Mouse (Mus musculus): ENCODE results near the gene Usp43.

Gene Usp43

GRCm38 (mm10) chr11:67903756-67904155, 18.2 kb downstream of the Usp43 start:
- no peak for DNase-seq (ENCODE audit: low read depth in 2 of 2, low spot score in 2 of 2)

DNA sequence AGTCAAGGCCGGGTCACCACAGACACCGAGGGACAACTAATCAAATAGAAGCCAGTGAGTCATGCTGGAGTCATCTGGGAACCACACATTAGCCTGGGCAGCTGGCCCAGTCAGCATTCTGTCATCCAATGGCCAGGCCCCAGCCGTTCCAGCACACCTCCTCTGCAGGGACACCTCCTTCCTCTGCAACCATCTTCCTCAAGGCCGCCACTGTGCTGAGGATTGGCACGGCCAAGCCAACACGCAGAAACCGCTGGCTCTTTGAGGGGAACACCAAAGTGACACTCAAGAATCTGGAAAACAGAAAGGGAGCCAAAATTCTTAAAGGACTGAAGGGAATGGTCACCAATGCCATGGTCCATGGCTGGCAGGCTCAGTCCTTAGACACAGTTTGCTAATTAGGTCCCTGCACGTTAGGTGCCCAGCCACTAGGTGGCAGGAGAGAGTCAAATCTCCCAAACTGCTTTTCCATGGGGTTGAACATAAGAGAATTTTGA, 24.8 kb downstream of the Usp43 start:
- peak; percentile 8 to 30 for DNase-seq (ENCODE audit: low read depth in 2 of 2, low spot score in 2 of 2)

DNA sequence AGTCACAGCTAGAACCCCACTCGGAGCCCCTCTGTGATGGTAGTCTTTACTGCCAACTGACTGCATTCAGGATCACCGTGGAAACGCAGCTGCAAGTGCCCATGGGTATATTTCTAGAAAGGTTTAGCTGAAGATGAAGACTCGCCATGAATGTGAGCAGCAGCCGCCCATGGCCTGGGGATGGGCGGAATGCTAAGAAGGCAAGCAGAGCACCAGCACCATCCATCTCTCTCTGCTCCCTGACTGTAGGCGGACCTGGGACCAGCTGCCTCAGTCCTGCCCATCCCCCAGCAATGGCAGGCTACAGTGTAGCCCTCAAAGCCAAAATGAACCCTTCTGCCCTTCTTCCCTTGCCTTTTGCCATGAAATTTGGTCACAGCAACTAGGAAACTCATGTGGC, 26.3 kb downstream of the Usp43 start:
- DNase-seq (ENCODE audit: low read depth in 2 of 2, low spot score in 2 of 2) = no peak

DNA sequence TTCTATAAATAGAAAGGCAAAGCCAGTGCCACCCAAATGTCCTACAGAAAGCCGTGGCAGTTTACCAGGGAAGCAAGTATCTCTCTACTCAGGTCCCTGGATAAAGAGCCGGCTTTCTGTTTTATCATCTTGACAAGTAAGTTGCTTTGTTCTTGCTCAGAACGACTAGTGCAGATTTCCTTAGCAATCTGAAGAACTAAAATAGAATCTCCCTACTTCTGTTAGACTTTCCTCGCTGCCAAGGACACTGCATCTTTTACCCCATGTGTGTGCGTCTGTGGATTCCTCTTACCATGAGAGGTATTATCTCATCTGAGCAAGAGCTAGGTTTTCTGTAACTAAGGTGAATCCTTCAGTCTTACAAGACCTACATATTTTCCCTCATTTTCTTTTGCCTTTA, 33.4 kb downstream of the Usp43 start:
- DNase-seq (ENCODE audit: low read depth in 2 of 2, low spot score in 2 of 2) = no peak

DNA sequence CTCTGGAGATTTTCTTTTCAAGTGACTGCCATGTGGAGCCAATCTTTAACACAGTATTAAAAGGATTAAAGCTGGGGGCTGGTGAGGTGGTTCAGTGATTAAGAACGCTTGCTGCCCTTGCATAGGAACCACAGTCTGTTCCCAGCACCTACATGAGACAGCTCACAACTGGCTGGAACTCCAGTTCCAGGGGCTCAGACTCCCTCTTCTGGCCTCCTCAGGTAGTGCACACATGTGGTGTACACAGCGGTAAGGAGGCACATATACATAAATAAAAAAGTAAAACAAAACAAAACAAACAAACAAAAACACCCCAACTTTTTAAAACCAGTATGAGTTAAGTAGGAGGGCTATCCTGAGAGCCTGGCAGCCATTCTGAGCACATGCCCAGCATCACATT, 36.0 kb downstream of the Usp43 start:
- DNase-seq (ENCODE audit: low read depth in 2 of 2, low spot score in 2 of 2) = no peak

- no peak for DNase-seq (ENCODE audit: low read depth in 2 of 2, low spot score in 2 of 2)
Measured at GRCm38 (mm10) chr11:67865521-67866197, 56.3 kb downstream of the Usp43 start.

- DNase-seq (ENCODE audit: low read depth in 2 of 2, low spot score in 2 of 2) = no peak
Measured at GRCm38 (mm10) chr11:67865100-67865499, 56.9 kb downstream of the Usp43 start.

DNA sequence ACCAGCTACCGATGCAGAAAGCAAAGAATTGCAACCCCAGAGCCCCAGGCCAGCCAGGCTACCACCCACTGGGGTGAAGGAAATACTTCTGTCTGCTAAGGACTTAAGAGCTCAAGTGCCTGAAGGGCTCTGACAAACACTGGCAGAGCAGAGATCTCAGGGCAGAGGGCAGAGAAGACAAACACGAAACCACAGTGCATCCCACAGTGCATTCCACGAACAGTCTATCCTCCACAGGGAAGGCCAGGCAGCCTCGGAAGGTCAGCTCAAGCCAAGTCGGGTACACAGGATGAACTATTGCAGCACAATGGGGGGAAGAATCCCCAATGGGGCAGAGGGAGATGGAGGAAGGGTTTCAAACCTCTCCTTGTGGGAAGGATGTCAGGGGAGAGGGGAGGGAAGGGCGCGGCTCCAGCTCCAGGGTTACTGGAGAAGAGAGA, 60.5 kb downstream of the Usp43 start:
- DNase-seq (ENCODE audit: low read depth in 2 of 2, low spot score in 2 of 2) = no peak

DNA sequence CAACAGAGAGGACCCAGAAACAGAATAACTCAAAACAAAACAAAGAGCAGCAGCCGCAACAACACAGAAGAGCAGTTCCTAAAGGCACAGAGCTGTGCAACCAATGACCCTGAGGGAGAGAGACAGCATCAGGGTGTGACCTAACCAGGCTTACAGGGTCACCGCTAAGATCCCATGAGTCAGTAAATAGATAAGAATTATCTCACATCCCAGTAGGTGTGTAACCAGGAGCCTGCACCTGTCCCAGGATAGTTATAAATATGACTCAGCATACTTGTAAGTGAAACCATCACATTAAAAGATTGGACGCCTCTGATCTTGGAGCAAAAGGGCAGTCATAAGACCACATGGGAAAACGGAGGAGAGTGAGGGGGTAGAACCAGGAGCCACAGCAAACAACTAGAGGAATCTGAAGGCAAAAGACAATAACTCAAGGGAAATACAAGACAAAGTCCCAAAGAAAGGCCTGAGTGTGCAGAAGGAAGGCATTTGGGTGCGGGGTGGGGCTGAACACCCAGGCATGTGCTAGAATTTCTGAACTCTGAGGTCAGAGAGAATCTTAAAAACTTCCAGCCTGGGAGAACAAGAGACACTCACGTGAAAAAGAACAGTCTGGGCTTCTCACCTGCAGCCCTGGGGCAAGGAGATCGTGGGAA, 61.1 kb downstream of the Usp43 start:
- DNase-seq (ENCODE audit: low read depth in 2 of 2, low spot score in 2 of 2) = no peak

DNA sequence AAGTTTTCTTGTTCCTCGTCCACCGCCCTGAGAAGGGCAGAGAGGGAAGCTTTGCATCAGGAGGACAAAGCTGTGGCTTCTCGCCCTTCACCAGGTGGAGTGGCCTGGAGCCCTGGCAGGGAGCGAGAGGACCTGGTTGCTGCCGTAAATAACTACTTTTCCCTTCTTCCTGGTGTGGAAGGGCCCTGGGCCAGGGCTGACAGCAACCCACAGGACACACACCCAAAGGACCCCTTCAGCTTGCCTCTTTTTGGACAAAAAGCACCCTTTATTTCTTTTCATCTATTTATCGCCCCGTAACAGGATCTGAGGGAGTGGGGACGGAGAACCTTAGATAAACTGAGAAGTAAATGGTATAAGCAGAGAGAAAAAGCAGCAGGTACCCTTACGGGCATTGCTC, 63.4 kb downstream of the Usp43 start:
- no peak for DNase-seq (ENCODE audit: low read depth in 2 of 2, low spot score in 2 of 2)

DNA sequence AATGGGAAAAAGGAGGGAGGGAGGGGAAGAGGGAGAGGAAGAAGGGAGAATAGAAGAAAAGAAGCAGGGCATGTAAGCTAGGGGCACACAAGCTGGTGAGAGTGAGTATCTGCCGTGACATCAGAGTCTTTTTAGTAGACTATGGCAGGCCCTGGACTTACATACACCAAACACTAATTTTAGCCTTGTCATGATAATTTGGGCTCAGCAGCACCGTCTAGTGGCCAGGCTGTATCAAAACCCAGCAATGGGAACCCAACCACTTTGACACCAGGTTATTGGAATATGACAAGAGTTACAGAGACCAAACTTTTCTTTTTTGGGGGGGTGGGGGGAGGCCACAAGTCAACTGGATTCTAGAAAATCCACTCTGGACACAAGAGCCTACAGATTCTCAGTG, 66.9 kb downstream of the Usp43 start:
- no peak for DNase-seq (ENCODE audit: low read depth in 2 of 2, low spot score in 2 of 2)

DNA sequence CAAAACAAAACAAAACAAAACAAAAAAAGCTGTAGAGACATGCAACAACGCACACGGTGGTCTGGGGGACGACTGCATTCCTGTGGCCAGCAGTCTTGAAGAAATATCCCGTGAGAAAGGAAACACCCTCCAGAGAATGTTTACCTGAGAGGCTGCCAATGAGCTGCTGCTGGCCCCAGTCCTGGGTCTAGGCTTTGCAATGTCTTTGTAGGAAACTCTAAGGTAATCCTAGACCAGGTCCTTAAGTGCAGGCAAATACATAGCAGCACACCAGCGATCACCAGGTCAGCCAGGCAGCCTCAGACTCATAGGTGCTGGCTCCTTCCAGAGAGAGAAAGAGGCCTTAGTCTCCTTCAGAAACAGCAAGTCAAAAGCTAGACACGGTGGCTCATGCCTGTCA, 68.0 kb downstream of the Usp43 start:
- no peak for DNase-seq (ENCODE audit: low read depth in 2 of 2, low spot score in 2 of 2)

DNA sequence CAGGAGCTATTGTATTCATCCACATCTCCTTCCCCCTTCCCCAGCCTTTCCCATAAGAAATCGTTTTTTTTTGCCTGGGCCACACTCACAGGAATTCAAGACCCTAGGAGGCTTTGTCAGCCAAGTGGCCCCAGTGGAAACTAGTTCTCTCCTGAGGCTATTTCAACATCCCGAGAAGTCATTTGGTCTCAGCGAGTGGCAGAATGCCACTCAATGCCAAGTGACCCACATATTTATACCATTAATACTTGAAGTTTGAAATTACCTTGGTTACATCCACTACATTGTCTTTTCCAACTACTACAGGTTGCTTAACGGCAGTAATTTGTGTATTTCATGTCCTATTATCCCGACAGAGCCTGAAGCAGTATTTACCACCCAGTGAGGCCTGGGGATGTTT, 70.2 kb downstream of the Usp43 start:
- DNase-seq (ENCODE audit: low read depth in 2 of 2, low spot score in 2 of 2) = no peak

GRCm38 (mm10) chr11:67845193-67845592, 76.8 kb downstream of the Usp43 start:
- no peak for DNase-seq (ENCODE audit: low read depth in 2 of 2, low spot score in 2 of 2)

- DNase-seq (ENCODE audit: low read depth in 2 of 2, low spot score in 2 of 2) = no peak
Measured at GRCm38 (mm10) chr11:67839810-67840209, 82.1 kb downstream of the Usp43 start.

GRCm38 (mm10) chr11:67835408-67836078, 86.4 kb downstream of the Usp43 start:
- no peak for DNase-seq (ENCODE audit: low read depth in 2 of 2, low spot score in 2 of 2)

DNA sequence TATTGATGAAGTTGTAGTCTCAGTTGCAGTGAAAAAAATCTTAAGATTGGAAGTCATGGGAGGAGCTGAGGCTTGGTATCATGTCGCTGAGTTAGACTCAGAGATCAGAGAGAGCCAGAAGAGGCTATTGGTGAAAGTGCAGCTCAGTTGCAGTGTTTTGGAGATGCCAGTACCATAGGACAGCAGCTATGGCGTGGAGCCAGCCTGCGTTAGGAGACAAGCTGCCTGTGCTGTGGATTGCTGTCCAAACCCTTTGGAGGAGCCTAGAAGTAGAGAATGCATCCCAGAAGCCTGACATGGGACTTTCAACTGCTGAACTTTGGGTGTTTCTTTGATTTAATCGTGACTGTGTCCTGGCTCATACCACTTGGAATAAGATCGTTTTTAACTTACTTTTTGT, 90.1 kb downstream of the Usp43 start:
- no peak for DNase-seq (ENCODE audit: low read depth in 2 of 2, low spot score in 2 of 2)

DNA sequence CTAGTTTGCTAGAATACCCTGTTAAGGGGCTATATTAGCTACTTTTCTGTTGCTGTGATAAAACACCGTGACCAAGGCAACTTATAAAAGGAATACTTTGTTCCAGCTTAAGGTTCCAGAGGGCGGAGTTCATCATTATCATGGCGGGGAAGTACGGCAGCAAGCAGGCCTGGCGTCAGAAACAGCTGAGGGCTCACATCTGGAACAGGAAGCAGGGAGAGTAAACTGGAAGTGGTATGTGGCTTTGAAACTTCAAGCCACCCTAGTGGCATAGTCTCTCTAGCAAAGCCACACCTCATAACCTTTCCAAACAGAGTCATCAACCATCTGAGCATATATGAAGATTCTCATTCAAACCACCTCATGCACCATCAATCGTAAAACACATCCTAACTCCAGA, 92.4 kb downstream of the Usp43 start:
- DNase-seq (ENCODE audit: low read depth in 2 of 2, low spot score in 2 of 2) = no peak

DNA sequence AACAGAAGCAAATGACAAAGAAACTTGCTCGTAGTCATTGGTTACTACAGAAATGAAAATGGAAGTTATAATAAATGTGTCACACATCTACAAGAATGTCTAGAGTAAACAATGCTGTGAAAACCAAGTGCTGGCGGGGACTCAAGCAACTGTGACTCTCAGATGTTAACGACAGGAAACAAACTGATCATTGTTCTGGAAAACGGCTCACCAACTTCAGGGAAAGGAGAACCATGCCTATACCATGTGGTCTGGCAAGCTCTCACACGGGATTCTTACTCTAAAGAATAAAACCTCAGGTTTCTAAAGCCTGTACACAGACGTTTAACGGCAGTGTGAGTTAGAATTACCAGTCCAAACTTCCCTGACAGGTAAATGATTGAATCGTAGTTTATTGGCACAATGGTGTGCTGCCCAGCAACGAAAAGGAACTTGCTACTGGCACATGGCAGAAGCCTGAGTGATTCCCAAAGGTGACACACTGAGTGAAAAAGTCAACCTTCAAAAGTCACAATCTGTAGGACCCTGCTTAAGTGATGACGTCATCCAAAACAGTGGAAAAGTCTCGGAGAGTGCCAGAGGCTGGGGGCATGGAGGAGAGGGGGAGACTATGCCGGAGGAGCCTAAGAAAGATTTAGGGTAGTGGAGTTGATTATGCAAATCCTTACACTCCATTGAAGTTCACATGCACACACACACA, 93.4 kb downstream of the Usp43 start:
- DNase-seq (ENCODE audit: low read depth in 2 of 2, low spot score in 2 of 2) = no peak

GRCm38 (mm10) chr11:67821560-67821959, 100.4 kb downstream of the Usp43 start:
- no peak for DNase-seq (ENCODE audit: low read depth in 2 of 2, low spot score in 2 of 2)

DNA sequence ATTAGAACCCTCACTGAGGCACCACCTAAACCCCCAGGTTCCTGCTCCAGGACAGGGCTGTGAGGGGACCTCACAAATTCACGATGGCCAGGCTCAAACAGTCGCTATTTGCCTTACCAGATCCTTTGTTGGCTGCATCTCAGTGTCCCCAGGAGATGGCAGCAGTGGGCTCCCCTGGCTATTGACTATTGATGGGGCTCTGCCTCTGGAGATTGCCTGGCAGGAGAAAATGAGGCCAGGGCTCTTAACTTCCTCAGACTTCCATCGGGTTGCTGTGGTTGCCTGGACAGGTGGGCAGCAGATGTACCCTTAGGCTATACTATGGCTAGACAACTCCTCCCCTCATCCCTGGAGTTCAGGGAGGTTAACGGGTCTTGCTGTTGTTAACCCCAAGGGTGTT, 101.7 kb downstream of the Usp43 start:
- no peak for DNase-seq (ENCODE audit: low read depth in 2 of 2, low spot score in 2 of 2)

GRCm38 (mm10) chr11:67819604-67820003, 102.3 kb downstream of the Usp43 start:
- DNase-seq (ENCODE audit: low read depth in 2 of 2, low spot score in 2 of 2) = no peak
